Mouse (Mus musculus) heart, postnatal 0 days (tissue): Measurements from ENCODE around the gene Cacna1e.

Experiments used
- CTCF ChIP-seq: IDR thresholded peaks from 2 replicates; pipeline ENCODE4 v1.5.1; 2016; ENCODE audit warnings: antibody characterized with exemption, control low read depth, low read depth
- EP300 ChIP-seq: IDR thresholded peaks from 2 replicates; pipeline ENCODE4 v1.6.1; 2016; ENCODE audit warnings: antibody characterized with exemption, low read depth

DNA sequence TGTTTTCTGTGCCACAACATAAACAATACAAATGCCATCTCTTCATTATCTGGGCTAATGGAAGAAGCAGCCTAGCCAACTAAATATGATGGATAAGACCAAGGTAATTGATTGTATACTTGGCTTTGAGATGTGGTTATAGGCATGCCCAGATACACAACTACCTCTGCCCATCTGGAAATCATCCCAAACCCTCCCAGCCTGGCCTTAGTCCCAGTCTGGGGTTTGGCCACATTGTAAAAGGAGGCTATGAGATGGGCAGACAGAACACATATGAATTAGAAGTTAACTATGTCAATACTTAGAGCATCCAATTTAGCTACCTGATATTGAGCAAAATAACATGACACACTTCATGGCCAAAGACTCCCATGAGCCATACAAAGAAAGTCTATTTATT lies 220.6 kb downstream of the Cacna1e start:
- TF ChIP-seq EP300 (no peak), CTCF (no peak)
